Mouse (Mus musculus) lung, postnatal 0 days (tissue): Measurements from ENCODE around the gene Zfp738.

ENCODE experiments used
- CTCF ChIP-seq: IDR thresholded peaks from 2 replicates; pipeline ENCODE4 v1.5.1; 2016; ENCODE audit warnings: antibody characterized with exemption, mild to moderate bottlenecking
- EP300 ChIP-seq: IDR thresholded peaks from 2 replicates; pipeline ENCODE4 v1.6.1; 2016; ENCODE audit warnings: antibody characterized with exemption, mild to moderate bottlenecking, control low read depth

DNA sequence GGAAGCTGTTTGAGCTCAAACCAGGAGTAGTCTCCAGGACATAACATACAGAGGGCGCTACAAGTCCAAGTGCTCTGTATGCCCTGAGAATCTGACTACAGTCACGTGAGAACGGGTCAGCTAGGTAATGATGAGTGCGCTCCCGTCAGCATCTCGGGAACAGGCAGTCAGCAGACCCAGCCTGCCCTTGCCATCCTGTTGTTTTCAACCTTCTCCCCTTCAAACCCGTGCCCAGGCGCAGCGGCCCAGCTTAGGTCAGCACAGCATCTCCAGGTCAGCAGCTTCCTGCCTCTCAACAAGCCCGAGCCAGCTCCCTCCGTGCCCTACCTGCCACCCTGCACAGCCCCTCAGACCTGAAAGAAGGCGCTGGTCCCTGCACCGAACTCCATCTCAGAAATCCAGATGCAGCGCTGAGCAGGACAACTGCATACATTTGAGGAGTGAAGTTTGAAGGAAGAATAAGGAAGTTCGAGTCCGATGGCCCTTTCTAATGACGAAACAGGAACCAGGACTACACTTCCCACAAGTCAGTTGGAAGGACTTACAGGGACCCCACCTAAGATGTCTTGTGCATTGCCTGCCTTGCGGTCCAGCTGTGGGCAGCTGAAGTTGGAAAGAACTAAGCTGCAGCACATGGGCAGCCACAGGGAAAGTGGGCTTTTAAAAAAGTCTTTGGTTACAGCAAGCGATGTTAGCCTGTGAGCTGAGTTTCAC is 49.4 kb downstream of the Zfp738 start, which contains the start of the genes Gm49345 and Zfp729a:
- TF ChIP-seq CTCF (peak; percentile 80), EP300 (peak; percentile 52)
